Mouse (Mus musculus) left cerebral cortex, adult 2 months (tissue): ENCODE measurements at regions not wholly inside any gene's neighbourhood (a gene's known extent, or its start where the extent isn't known, plus 50 kb on each side); places are given as distances from the start of the nearest gene placed in this dataset.

ENCODE experiments used
- DNase-seq, 2 experiments: peaks; one replicate each; pipeline ENCODE4 v3.0.0; 2021 to 2022; ENCODE audit warnings: low spot score in 2 of 2, mixed read lengths in 1 of 2; ENCODE audit errors: extremely low spot score in 1 of 2
- H3K27ac ChIP-seq: fragments of 200-600 bp; 2 replicates; pipeline ENCODE4 v1.8.1; 2022
- H3K4me3 ChIP-seq: fragments of 200-600 bp; 2 replicates; pipeline ENCODE4 v1.8.1; 2022
- CTCF ChIP-seq: fragments of 200-600 bp; IDR thresholded peaks from 2 replicates; pipeline ENCODE4 v1.8.1; 2022; ENCODE audit warnings: antibody characterized with exemption, mild to moderate bottlenecking, moderate library complexity
- intact Hi-C: fragments of 180-260 bp; cut with DNase I; formaldehyde crosslinking; loops from one replicate; pipeline ENCODE4 v1.15.1; 2025

DNA sequence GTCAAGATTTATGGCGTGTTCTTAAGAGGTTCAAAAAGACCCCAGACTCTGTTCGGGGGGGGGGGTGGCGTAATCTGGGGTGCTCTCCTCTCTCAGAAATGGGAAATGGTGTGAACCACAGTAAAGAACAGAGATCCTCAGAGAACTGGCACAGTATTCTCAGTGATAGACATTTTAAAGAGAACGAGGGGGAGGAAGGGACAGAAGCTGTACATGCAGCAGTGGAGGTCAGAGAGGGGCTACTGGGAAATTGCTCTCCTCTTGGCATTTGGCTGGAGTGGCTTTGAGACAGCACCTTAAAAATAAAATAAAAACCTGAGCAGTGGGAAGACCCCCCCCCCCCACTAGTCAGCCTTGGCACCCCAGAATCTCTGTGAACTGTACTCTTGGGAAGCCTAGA is 210.6 kb upstream of the Bmp2 start:
- Histone ChIP-seq H3K27ac (no peak overlapping the region), H3K4me3 (no peak overlapping the region)
- no peak for DNase-seq
- intact Hi-C loops, result no loop called here
- no peak for TF ChIP-seq CTCF

DNA sequence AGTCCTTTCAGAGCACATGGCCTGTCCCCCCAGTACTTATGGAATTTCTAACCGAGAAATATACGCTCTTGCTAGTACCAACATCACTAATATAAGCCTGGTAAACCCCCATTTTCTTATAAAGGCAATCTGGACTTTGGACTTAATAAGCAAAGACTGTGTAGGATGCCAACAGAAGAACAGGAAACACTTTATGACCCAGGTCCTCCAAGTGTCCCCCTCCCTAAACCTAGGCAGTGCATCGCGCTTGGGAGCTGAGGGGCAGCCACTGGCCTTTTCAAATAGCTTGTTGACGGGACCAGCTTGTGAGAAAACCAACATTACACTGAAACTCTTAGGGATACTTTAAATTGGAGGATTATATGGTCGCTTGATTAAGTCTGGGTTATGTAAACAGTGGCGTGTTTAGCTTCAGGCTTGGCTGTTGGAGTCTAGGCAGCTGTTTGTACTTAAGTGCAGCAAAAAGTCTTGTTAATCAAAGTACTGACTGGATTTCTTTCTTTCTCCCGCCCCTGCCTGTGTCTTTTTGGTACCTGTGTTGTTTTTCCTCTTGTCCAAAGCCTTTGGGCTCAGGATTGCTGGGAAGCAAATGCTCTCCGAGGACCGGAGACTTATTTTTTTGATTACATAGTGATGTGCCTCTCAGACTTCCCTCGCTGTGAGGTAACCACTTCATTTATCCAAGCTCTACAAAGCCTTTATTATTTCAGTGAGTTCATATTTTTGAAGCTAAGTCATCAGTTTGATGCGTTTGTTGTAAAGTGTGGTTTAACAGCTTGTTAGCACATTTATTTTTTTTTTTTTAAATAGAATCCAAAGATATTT is 205.8 kb upstream of the Bmp2 start:
- no peak for TF ChIP-seq CTCF
- intact Hi-C loops, result no loop called here
- no peak for DNase-seq
- no peak overlapping the region for H3K27ac ChIP-seq
- H3K4me3 ChIP-seq, result no peak overlapping the region

DNA sequence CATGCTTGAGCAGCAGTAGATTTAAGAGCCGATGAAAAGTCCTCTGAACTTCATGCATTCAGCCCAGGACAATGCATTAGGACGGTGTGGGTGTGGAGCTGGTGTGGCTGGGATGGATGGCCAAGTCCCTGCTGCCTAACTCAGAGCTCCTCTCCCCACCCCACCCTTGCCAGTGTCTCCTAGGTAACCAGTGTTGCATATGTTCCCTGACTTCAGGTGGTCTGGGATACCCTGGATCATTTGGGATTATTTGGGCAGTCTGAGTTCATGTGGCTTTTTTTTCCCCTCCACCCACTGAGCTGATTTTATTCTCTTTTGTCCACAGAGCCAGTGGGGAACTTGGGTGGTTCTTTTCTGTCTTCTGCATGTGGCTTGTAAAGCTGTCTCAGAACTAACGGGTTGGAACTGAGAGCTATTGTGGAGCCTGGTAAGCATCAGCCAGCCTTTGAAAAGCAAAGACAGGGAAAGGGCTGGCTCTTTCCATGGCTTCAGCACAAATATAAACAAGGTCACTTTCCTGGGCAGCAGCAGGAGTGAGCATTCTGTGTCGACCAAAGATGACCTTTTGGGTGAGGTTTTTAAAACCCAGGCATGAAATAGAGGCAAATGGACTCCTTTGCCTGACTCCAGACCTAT is 205.1 kb upstream of the Bmp2 start:
- Histone ChIP-seq H3K4me3 (no peak overlapping the region), H3K27ac (no peak overlapping the region)
- no peak for TF ChIP-seq CTCF
- intact Hi-C loops, result no loop called here
- no peak for DNase-seq

DNA sequence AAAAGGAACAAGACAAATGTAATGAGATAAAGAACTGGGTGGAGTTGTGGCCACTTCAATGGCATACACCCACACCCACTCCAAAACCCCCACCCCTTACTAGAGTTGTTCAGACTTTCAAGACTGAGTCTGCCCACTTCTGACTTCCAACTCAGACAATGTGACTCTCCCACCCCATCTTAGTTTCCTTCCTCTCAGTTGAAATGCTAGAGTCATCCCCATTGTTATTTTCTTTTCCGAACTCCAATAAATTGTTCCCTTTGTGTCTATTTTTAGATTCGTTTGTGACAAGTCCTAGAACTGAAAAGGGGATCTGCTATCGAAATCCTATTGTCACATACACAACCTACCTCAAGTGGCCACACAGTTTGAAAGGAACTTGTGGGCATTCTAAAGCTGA is 200.7 kb upstream of the Bmp2 start:
- intact Hi-C loops, result no loop called here
- no peak overlapping the region for H3K4me3 ChIP-seq
- DNase-seq, result no peak
- no peak for TF ChIP-seq CTCF
- H3K27ac ChIP-seq, result no peak overlapping the region

DNA sequence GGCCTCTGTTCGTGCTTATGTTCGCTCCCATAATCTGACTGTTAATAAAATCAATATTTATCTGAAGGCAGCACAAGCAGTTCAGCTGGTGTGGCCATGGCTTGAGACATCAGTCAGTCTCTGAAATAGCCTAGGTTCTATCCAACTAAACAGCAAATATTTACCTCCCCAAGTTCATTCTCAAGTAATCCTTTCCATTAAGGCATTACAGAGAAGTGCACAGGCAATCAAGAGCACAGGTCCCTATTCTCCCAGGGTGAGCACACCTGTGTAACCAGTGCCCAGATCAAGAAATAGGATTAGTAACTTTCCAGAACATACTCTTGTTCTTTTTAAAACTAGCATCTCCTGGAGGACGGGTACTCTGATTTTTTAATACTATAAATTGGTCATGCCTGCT is 199.2 kb upstream of the Bmp2 start:
- no peak for TF ChIP-seq CTCF
- H3K27ac ChIP-seq, result no peak overlapping the region
- no peak overlapping the region for H3K4me3 ChIP-seq
- no peak for DNase-seq
- intact Hi-C loops, result no loop called here

DNA sequence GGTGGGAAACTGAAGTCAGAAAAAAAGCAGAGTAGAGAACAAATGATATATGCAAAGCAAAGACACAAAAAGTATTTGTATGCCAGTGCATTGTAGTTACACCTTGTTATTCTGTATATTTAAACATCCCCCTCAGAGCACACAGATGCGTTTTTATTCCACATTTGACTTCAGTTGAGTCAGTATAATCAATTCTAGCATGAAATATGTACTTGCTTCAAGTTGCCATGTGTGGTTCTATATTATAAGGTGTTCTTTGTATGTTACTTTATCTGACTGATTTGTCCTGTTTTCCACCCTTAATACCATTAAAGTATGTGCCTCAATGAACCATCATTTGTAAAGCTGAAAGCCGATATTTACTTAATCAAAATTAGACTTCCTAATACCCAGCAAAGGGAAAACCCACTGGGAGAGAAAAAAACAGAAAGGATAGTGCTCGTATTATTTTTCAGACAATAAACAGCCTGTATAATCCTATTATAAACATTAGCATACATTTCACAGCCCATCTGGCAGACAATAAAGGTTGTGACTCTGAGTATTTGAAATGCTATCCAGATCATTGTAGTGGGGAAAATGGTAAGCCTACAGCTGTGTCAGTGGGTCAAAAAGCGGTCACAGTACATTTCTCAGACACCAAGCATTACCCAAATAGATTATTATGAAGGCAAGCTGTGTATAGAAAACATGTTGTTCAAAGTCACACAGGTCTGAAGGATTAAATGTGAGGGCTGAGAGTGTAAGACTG is 189.1 kb upstream of the Bmp2 start:
- intact Hi-C loops, result no loop called here
- DNase-seq, result no peak
- TF ChIP-seq CTCF, result no peak
- H3K27ac ChIP-seq, result no peak overlapping the region
- H3K4me3 ChIP-seq, result no peak overlapping the region

DNA sequence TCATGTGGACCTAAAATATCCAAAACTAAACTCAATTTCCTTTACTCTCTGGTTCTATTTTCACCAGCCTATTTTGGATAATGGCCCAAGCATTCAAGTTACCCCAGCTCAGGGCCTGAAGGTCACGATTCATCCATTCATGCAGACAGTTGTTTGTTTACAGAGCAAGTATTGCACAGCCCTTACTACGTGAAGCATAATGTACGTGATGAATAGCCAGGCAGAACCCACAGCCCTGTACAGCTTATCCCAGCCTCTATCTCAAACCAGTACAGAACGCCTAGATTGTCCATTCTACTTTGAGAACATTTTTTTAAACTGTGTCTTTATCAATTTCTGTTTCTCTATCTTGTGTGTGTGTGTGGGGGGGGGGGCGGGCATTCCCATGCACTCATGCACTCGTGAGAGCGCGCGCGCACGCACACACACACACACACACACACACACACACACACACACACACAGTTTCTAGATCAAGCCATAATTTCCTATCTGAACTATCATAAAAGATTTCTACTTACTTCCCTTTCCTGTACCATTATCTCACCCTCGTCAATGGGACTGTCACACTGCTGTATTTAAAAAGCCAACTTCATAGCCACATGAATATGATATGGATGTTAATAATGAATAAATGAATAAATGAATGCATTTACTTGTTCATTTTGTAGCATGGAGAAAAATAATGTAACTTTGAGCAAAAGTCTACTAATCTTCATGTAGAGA is 180.3 kb upstream of the Bmp2 start:
- no peak overlapping the region for H3K4me3 ChIP-seq
- intact Hi-C loops, result no loop called here
- no peak overlapping the region for H3K27ac ChIP-seq
- no peak for DNase-seq
- no peak for TF ChIP-seq CTCF

DNA sequence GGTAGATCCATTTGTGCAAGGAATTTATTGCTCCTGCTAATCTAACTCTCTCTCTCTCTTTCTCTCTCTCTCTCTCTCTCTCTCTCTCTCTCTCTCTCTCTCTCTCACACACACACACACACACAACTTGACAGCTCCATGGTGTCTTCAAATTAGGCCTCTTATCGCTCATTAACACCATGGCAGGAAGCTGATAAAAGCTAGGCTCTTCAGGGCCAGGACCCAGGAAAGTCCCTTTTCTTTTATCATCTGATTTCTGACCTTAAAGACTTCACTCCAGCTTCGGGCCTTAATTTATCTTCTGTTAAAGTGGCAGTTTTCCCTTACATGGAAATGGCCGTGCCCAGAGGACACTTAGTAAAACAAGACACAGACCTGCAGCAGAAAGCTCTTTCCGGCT is 178.4 kb upstream of the Bmp2 start:
- DNase-seq, result no peak
- TF ChIP-seq CTCF, result no peak
- no peak overlapping the region for H3K4me3 ChIP-seq
- H3K27ac ChIP-seq, result no peak overlapping the region
- intact Hi-C loops, result no loop called here

DNA sequence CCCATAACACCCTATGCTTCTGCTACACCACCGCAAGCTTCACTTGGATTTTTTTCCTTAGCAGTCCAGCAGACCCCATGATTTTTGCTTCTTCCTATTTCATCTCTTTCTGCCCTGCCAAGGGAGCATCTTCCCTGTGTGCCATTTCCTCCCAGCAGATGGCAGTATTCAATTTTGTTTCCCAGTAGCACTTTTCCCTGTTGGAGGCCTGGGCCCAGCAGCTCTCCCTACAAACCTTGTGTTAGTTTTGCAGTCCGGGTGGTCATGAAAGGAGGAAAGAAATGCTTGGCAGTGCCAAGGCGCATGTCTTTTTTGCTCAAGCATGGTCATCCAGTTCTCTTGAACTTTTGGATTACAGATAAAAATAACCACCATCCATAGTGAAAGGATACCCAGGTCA is 170.9 kb upstream of the Bmp2 start:
- intact Hi-C loops, result loop anchor here (5.0 to 10.0 kb wide), 3 partner anchors 171 to 1101 kb away; partner anchors contain the start of gene Bmp2
- H3K4me3 ChIP-seq, result no peak overlapping the region
- DNase-seq, result peak; percentile 19 to 50
- H3K27ac ChIP-seq, result no peak overlapping the region
- TF ChIP-seq CTCF, result peak; percentile 68

DNA sequence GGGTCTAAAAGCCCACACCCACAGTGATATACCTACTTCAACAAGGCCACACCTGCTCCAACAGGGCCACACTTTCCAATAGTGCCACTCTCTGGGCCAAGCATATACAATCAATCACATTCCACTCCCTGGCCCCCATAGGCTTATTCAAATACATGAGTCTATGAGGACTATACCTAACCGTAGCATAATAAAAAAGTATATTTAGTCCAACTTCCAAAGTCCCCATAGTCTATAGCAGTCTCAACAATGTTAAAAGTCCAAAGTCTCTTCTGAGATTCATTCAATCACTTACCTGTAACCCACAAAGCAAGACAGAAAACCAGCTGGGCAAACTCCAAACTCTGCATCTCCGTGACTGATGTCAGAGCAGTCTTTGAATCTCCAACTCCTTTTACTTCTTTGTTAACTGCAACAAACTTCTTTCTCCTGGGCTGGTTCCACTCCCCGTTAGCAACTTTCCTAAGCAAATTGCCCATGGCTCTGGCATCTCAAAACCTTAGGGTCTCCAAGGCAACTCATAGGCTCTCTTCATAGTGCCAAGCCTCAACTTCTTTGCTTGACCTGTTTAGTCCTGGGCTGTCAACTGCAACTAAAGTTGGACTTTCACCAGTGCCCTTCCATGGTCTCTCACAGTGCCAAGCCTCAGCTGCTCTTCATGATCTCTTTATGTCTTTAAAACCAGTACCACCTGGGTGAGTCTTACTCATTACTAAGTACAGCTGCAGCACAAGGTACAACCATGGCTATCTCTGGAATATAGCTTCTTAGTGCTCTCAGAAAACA is 168.6 kb upstream of the Bmp2 start:
- DNase-seq, result no peak
- no peak for TF ChIP-seq CTCF
- intact Hi-C loops, result loop anchor here (5.0 to 10.0 kb wide), 3 partner anchors 169 to 1099 kb away; partner anchors contain the start of gene Bmp2
- H3K4me3 ChIP-seq, result no peak overlapping the region
- H3K27ac ChIP-seq, result no peak overlapping the region

DNA sequence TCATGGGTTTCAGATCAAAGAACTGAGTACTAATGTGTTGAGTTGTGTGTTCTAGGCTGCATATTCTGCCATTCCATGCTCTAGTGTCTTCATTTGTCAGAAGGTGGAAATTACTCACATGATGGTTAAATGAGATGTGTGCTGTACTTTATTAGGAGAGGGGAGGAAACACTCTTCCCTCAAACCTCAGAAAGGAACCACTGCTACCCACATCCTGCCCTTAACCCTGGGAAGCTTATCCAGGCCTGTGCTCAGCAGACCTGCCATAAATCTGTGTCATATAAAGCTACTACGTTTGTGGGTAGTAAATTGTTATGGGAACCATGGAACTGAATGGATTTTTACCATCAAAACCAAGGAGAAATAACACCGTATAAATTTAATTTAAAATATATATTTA is 166.7 kb upstream of the Bmp2 start:
- no peak for TF ChIP-seq CTCF
- Histone ChIP-seq H3K27ac (no peak overlapping the region), H3K4me3 (no peak overlapping the region)
- no peak for DNase-seq
- intact Hi-C loops, result loop anchor here (10.0 kb wide), 1 partner anchor 640 kb away; no protein-coding TSS in a partner anchor
